Mouse (Mus musculus): Measurements from ENCODE around the gene Nosip. TPM values are rescaled to one million over a fixed set of nuclear protein-coding genes. Genes with fewer than 3 reads are reported as not detected.

The Nosip gene
- polyA plus RNA-seq (2014; fragmentation: Illumina TruSeq; extraction: RNeasy Lipid Tissue Mini Kit (QIAGEN cat#74804); ENCODE audit: low read depth, low replicate concordance), result 4.6 TPM

GRCm38 (mm10) chr7:45062239-45062835 lies at the start of gene Nosip, which contains the start of gene Prrg2:
TSS of gene Nosip (plus strand) at chr7:45062429.
TSS of gene Prrg2 (minus strand) at chr7:45062677.

GRCm38 (mm10) chr7:45015957-45016612 lies 46.1 kb upstream of the Nosip start, which contains the start of gene Scaf1:
TSS of gene Scaf1 (minus strand) at chr7:45016363.

GRCm38 (mm10) chr7:45017242-45018061 lies 44.8 kb upstream of the Nosip start, which contains the start of gene Rras:
TSS of gene Rras (plus strand) at chr7:45017961.

GRCm38 (mm10) chr7:45052862-45053116 lies 9.4 kb upstream of the Nosip start, which contains the start of gene Prr12:
TSS of gene Prr12 (minus strand) at chr7:45052881.

GRCm38 (mm10) chr7:45092048-45092447 lies 29.8 kb downstream of the Nosip start, which contains the start of gene Rcn3:
TSS of gene Rcn3 (minus strand) at chr7:45092221.

GRCm38 (mm10) chr7:45103652-45104180 lies 41.5 kb downstream of the Nosip start, which contains the start of gene Fcgrt:
TSS of gene Fcgrt (minus strand) at chr7:45103851.

GRCm38 (mm10) chr7:45124224-45125143 lies 62.3 kb downstream of the Nosip start, which contains the start of gene Rps11:
TSS of gene Rps11 (minus strand) at chr7:45124439.

Other genes starting within 250 kb of the Nosip start
- gene Nup62, start 246.3 kb upstream of the Nosip start, polyA plus RNA-seq (2014; fragmentation: Illumina TruSeq; extraction: RNeasy Lipid Tissue Mini Kit (QIAGEN cat#74804); ENCODE audit: low read depth, low replicate concordance), result 15.5 TPM
- 11.4 TPM for gene Il4i1, start 246.0 kb upstream of the Nosip start, polyA plus RNA-seq (2014; fragmentation: Illumina TruSeq; extraction: RNeasy Lipid Tissue Mini Kit (QIAGEN cat#74804); ENCODE audit: low read depth, low replicate concordance)
- gene Atf5, start 245.8 kb upstream of the Nosip start, polyA plus RNA-seq (2014; fragmentation: Illumina TruSeq; extraction: RNeasy Lipid Tissue Mini Kit (QIAGEN cat#74804); ENCODE audit: low read depth, low replicate concordance), result 3.0 TPM
- gene Akt1s1, start 213.4 kb upstream of the Nosip start, polyA plus RNA-seq (2014; fragmentation: Illumina TruSeq; extraction: RNeasy Lipid Tissue Mini Kit (QIAGEN cat#74804); ENCODE audit: low read depth, low replicate concordance), result 1.2 TPM
- gene Tbc1d17, start 213.3 kb upstream of the Nosip start, polyA plus RNA-seq (2014; fragmentation: Illumina TruSeq; extraction: RNeasy Lipid Tissue Mini Kit (QIAGEN cat#74804); ENCODE audit: low read depth, low replicate concordance), result 0.98 TPM
- gene Pnkp, start 205.3 kb upstream of the Nosip start, polyA plus RNA-seq (2014; fragmentation: Illumina TruSeq; extraction: RNeasy Lipid Tissue Mini Kit (QIAGEN cat#74804); ENCODE audit: low read depth, low replicate concordance), result 0.71 TPM
- gene Ptov1, start 192.6 kb upstream of the Nosip start, polyA plus RNA-seq (2014; fragmentation: Illumina TruSeq; extraction: RNeasy Lipid Tissue Mini Kit (QIAGEN cat#74804); ENCODE audit: low read depth, low replicate concordance), result 0.32 TPM
- 2.0 TPM for gene Med25, start 169.7 kb upstream of the Nosip start, polyA plus RNA-seq (2014; fragmentation: Illumina TruSeq; extraction: RNeasy Lipid Tissue Mini Kit (QIAGEN cat#74804); ENCODE audit: low read depth, low replicate concordance)
- 9.9 TPM for gene Fuz, start 166.3 kb upstream of the Nosip start, polyA plus RNA-seq (2014; fragmentation: Illumina TruSeq; extraction: RNeasy Lipid Tissue Mini Kit (QIAGEN cat#74804); ENCODE audit: low read depth, low replicate concordance)
- 104 TPM for gene Ap2a1, start 132.9 kb upstream of the Nosip start, polyA plus RNA-seq (2014; fragmentation: Illumina TruSeq; extraction: RNeasy Lipid Tissue Mini Kit (QIAGEN cat#74804); ENCODE audit: low read depth, low replicate concordance)
- gene Tsks, start 119.2 kb upstream of the Nosip start, polyA plus RNA-seq (2014; fragmentation: Illumina TruSeq; extraction: RNeasy Lipid Tissue Mini Kit (QIAGEN cat#74804); ENCODE audit: low read depth, low replicate concordance), result 11.2 TPM
- 9.3 TPM for gene Cpt1c, start 87.6 kb upstream of the Nosip start, polyA plus RNA-seq (2014; fragmentation: Illumina TruSeq; extraction: RNeasy Lipid Tissue Mini Kit (QIAGEN cat#74804); ENCODE audit: low read depth, low replicate concordance)
- 8.0 TPM for gene Prmt1, start 75.9 kb upstream of the Nosip start, polyA plus RNA-seq (2014; fragmentation: Illumina TruSeq; extraction: RNeasy Lipid Tissue Mini Kit (QIAGEN cat#74804); ENCODE audit: low read depth, low replicate concordance)
- 18.4 TPM for gene Irf3, start 64.8 kb upstream of the Nosip start, polyA plus RNA-seq (2014; fragmentation: Illumina TruSeq; extraction: RNeasy Lipid Tissue Mini Kit (QIAGEN cat#74804); ENCODE audit: low read depth, low replicate concordance)
- gene Bcl2l12, start 63.7 kb upstream of the Nosip start, polyA plus RNA-seq (2014; fragmentation: Illumina TruSeq; extraction: RNeasy Lipid Tissue Mini Kit (QIAGEN cat#74804); ENCODE audit: low read depth, low replicate concordance), result 1.5 TPM
- gene Scaf1, start 46.1 kb upstream of the Nosip start, polyA plus RNA-seq (2014; fragmentation: Illumina TruSeq; extraction: RNeasy Lipid Tissue Mini Kit (QIAGEN cat#74804); ENCODE audit: low read depth, low replicate concordance), result 3.3 TPM
- 1.8 TPM for gene Rras, start 44.5 kb upstream of the Nosip start, polyA plus RNA-seq (2014; fragmentation: Illumina TruSeq; extraction: RNeasy Lipid Tissue Mini Kit (QIAGEN cat#74804); ENCODE audit: low read depth, low replicate concordance)
- 0.24 TPM for gene Prr12, start 9.5 kb upstream of the Nosip start, polyA plus RNA-seq (2014; fragmentation: Illumina TruSeq; extraction: RNeasy Lipid Tissue Mini Kit (QIAGEN cat#74804); ENCODE audit: low read depth, low replicate concordance)
- 2.7 TPM for gene Prrg2, start 248 bp downstream of the Nosip start, polyA plus RNA-seq (2014; fragmentation: Illumina TruSeq; extraction: RNeasy Lipid Tissue Mini Kit (QIAGEN cat#74804); ENCODE audit: low read depth, low replicate concordance)
- gene Rcn3, start 29.8 kb downstream of the Nosip start, polyA plus RNA-seq (2014; fragmentation: Illumina TruSeq; extraction: RNeasy Lipid Tissue Mini Kit (QIAGEN cat#74804); ENCODE audit: low read depth, low replicate concordance), result not detected
- 1.4 TPM for gene Fcgrt, start 41.4 kb downstream of the Nosip start, polyA plus RNA-seq (2014; fragmentation: Illumina TruSeq; extraction: RNeasy Lipid Tissue Mini Kit (QIAGEN cat#74804); ENCODE audit: low read depth, low replicate concordance)
- 157 TPM for gene Rps11, start 62.0 kb downstream of the Nosip start, polyA plus RNA-seq (2014; fragmentation: Illumina TruSeq; extraction: RNeasy Lipid Tissue Mini Kit (QIAGEN cat#74804); ENCODE audit: low read depth, low replicate concordance)
- 133 TPM for gene Rpl13a, start 66.3 kb downstream of the Nosip start, polyA plus RNA-seq (2014; fragmentation: Illumina TruSeq; extraction: RNeasy Lipid Tissue Mini Kit (QIAGEN cat#74804); ENCODE audit: low read depth, low replicate concordance)
- not detected for gene Gm45713, start 73.8 kb downstream of the Nosip start, polyA plus RNA-seq (2014; fragmentation: Illumina TruSeq; extraction: RNeasy Lipid Tissue Mini Kit (QIAGEN cat#74804); ENCODE audit: low read depth, low replicate concordance)
- gene Flt3l, start 74.0 kb downstream of the Nosip start, polyA plus RNA-seq (2014; fragmentation: Illumina TruSeq; extraction: RNeasy Lipid Tissue Mini Kit (QIAGEN cat#74804); ENCODE audit: low read depth, low replicate concordance), result 1.5 TPM
- gene Pih1d1, start 91.9 kb downstream of the Nosip start, polyA plus RNA-seq (2014; fragmentation: Illumina TruSeq; extraction: RNeasy Lipid Tissue Mini Kit (QIAGEN cat#74804); ENCODE audit: low read depth, low replicate concordance), result 10.2 TPM
- 1.1 TPM for gene Aldh16a1, start 92.2 kb downstream of the Nosip start, polyA plus RNA-seq (2014; fragmentation: Illumina TruSeq; extraction: RNeasy Lipid Tissue Mini Kit (QIAGEN cat#74804); ENCODE audit: low read depth, low replicate concordance)
- gene Slc17a7, start 101.5 kb downstream of the Nosip start, polyA plus RNA-seq (2014; fragmentation: Illumina TruSeq; extraction: RNeasy Lipid Tissue Mini Kit (QIAGEN cat#74804); ENCODE audit: low read depth, low replicate concordance), result 2.7 TPM
- 3.5 TPM for gene Gfy, start 117.1 kb downstream of the Nosip start, polyA plus RNA-seq (2014; fragmentation: Illumina TruSeq; extraction: RNeasy Lipid Tissue Mini Kit (QIAGEN cat#74804); ENCODE audit: low read depth, low replicate concordance)
- gene Pth2, start 118.6 kb downstream of the Nosip start, polyA plus RNA-seq (2014; fragmentation: Illumina TruSeq; extraction: RNeasy Lipid Tissue Mini Kit (QIAGEN cat#74804); ENCODE audit: low read depth, low replicate concordance), result not detected
- gene Ccdc155, start 142.5 kb downstream of the Nosip start, polyA plus RNA-seq (2014; fragmentation: Illumina TruSeq; extraction: RNeasy Lipid Tissue Mini Kit (QIAGEN cat#74804); ENCODE audit: low read depth, low replicate concordance), result 0.49 TPM
- gene Dkkl1, start 149.7 kb downstream of the Nosip start, polyA plus RNA-seq (2014; fragmentation: Illumina TruSeq; extraction: RNeasy Lipid Tissue Mini Kit (QIAGEN cat#74804); ENCODE audit: low read depth, low replicate concordance), result 186 TPM
- gene Tead2, start 153.3 kb downstream of the Nosip start, polyA plus RNA-seq (2014; fragmentation: Illumina TruSeq; extraction: RNeasy Lipid Tissue Mini Kit (QIAGEN cat#74804); ENCODE audit: low read depth, low replicate concordance), result 2.0 TPM
- gene Cd37, start 176.7 kb downstream of the Nosip start, polyA plus RNA-seq (2014; fragmentation: Illumina TruSeq; extraction: RNeasy Lipid Tissue Mini Kit (QIAGEN cat#74804); ENCODE audit: low read depth, low replicate concordance), result 0.70 TPM
- 10.2 TPM for gene Slc6a16, start 178.7 kb downstream of the Nosip start, polyA plus RNA-seq (2014; fragmentation: Illumina TruSeq; extraction: RNeasy Lipid Tissue Mini Kit (QIAGEN cat#74804); ENCODE audit: low read depth, low replicate concordance)
- gene Slc6a21, start 215.1 kb downstream of the Nosip start, polyA plus RNA-seq (2014; fragmentation: Illumina TruSeq; extraction: RNeasy Lipid Tissue Mini Kit (QIAGEN cat#74804); ENCODE audit: low read depth, low replicate concordance), result 50.8 TPM